Mouse (Mus musculus) megakaryocyte, adult 5-6 weeks (primary cell): ENCODE results near the gene Trip11. TPM values are rescaled to one million over a fixed set of nuclear protein-coding genes. Genes with fewer than 3 reads are reported as not detected.
A peak's percentile ranks its signal among the peaks of the same experiment; 100 is the strongest.
"Not testable (repeated sequence)": the region's sequence is repeated elsewhere in the genome, so short reads cannot be mapped to it uniquely, and the experiment has no call there.

Experiments
- ATAC-seq: 2 replicates; pipeline ENCODE4 v1.8.0; 2016; ENCODE audit warnings: mild to moderate bottlenecking, inconsistent platforms; ENCODE audit not compliant: poor library complexity, severe bottlenecking
- total RNA-seq, 2 experiments: library from RNA; stranded (forward) in 1 of 2; stranded (reverse) in 1 of 2; fragments of 153-499, 151-499 nt in 1 of 2; fragments of 221-1000, 200-1000 nt in 1 of 2; gene quantifications; 2 replicates each; pipeline versions ENCODE4 v1.2.3 to v1.2.4; 2015 to 2017

Trip11 gene
- total RNA-seq (2015) (27.7 and 29.6 TPM in 2 replicates), total RNA-seq (2017) (33.8 and 39.6 TPM in 2 replicates)

DNA sequence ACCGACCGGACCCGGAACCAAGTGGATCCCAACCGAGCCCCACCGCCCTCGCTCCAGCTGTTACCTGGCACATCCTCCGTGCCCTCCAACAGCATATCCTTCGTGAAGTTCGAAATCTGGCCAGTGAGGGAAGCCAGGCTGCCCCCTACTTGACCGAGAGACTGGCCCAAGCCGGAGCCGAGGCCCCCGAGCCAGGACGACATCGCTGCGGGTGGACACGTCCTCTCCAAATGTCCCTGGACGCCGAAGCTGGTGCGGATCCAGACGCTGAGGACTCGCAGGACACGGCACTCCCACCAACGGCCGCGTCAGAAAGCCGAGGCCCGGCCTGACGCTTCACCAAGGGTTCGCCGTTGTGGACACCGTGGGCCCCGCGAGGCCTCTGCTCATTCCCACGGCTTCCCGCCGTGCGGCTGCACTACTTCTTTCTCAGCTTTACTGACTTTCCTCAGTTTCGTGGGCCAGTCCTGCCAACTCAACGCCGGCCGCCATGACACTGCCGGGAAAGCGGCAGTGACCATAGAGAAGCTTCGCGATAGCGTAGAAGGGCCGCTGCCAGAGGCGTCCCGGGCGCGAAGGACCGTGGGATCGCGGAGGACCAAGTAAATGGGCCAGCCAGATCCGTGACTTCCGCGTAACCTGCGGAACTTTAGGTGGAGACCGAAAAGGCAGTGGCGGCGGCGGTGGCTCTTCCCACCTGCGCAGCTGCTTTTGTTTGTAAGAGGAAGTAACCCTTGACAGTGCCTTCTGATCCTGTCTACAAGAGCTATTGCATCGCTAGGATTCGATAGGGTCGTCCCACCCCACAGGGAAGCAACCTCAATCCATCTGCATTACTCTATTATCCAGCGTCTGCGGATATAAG lies at the start of gene Trip11:
Gene Trip11 (minus strand): TSS at position 642 of the 865 bp plus-strand sequence.
- peak; percentile 96 for ATAC-seq

DNA sequence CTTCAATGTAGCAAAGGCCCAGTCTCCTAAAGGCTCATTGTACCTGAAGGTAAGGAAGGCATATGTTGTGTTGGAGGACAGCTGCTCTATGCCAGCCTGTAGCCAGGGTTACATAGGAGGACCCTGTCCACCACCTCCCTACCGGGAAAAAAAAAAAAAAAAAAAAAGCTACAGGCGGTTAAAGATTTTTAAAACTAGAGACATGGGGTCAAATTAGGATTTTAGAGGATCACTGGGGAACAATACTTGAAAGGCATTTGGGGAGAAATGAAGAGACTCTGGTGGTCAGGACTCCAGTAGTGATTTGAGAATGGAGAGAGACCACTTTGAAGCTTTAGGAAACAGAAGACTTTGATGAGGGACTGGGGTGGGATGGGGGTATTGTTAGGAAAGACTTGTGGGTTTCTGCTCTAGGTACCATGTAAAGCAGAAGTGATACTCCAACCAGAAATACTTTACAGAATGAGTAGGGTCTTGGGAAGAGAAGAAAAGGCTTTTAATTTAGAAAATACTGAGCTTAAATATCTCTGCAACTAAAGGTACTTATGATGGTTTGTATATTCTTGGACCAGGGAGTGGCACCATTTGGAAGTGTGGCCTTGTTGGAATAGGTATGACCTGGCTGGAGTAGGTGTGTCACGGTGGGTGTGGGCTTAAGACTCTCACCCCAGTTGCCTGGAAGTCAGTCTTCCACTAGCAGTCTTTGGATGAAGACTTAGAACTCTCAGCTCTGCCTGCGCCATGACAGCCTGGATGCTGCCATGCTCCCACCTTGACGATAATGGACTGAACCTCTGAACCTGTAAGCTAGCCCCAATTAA lies 46.1 kb upstream of the Trip11 start:
- peak; percentile 29 for ATAC-seq

GRCm38 (mm10) chr12:101958556-101958955 lies 45.5 kb upstream of the Trip11 start:
- peak; percentile 59 for ATAC-seq

DNA sequence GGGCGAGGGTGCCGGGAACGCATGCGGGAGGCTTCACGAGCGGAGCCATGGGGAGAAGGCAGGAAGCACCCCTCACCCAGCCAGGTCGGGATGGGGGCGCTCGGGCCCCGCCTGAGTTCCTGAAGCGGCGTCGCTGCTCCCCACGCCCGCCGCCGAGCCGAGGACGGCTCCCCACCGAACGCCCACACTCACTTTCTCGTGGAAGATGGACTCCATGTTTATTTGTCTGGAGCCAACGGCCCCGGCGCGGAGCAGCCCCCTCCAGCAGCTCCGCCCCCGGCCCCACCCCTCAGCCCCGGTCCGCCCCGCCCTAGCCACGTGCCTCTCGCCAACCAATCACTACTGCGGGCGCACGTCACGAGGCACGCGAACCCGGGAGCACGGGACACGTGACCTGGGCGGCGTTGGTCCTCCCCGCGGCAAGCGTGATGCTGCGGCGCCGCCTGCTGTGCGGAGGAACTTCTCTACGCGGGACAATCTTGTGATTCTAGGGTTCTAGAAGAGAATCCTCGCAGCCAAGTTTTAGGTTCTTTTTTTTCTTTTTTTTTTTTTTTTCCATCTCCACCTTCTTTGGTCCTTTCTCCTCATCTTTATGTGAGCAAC lies 45.0 kb upstream of the Trip11 start, which contains the start of gene Atxn3:
Gene Atxn3 (minus strand): TSS at position 305 of the 603 bp plus-strand sequence.
- peak; percentile 95 for ATAC-seq

DNA sequence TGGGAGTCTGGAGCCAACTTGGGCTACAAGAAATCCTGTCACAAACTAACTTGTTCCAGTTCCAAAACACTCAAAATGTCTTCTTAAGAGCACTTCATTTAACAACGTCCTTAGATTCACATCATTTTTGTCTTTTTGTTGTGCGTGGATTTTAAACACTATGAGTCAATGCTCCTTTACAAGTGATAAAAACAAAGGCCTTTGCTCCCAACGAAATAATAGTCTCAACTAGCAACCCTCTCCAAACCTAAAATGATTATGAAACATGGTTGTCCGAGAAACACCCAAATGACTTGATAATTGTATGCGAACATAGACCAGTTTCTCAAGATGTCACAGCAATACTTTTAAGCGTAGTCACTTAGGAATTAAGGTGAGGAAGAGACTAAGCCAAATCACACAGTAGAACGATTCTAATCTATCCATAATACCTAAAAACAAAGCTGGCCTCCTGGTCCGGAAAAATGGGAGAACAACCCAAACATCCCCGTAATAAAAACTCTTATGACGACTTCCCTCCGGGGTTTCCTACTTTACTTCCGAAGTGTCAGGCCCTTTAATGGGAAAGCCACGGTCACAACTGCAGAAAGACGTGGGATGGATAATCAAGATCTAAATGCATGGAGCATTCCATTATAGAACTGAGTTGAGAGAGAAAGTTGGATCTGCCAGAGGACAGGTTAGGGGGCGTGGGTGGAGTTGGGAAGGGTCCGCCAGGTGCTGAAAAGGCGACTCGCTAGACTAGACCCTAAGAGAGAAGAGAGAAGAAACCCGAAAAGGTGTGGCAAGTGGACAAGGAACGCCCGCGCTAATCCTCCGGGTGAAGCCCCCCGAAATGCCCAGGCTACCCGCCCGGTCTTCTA lies 44.2 kb upstream of the Trip11 start:
- ATAC-seq, result no peak

DNA sequence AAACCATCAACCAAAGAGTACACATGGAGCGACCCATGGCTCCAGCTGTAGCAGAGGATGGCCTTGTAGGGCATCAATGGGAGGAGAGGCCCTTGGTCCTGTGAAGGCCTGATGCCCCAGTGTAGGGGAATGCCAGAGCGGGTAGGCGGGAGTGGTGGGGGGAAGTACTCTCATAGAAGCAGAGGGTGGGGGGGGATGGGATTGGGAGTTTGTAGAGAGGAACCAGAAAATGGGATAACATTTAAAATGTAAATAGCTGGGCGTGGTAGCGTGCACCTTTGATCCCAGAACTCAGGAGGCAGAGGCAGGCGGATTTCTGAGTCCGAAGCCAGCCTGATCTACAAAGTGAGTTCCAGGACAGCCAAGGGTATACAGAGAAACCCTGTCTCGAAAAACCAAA lies 42.8 kb upstream of the Trip11 start:
- ATAC-seq, result not testable (repeated sequence)

DNA sequence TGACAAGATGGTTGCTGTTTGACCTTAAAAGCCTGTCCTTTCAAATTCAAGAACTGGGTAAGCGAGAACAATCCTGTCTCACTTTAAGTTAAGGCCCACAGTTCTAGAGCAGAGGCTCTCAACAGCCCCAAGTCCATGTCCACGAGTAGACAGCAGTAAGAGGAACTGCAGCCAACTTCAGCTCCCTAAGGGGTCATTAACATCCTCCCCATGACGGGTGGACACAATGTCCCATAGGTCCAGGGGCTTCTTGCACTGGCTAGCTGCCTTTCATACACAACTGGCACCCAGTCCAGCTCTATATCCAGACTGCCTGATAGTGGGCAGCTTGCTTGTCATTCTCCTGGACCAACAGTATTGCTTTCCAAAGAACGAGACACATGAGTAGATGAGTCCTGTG lies 35.7 kb upstream of the Trip11 start:
- ATAC-seq, result no peak

DNA sequence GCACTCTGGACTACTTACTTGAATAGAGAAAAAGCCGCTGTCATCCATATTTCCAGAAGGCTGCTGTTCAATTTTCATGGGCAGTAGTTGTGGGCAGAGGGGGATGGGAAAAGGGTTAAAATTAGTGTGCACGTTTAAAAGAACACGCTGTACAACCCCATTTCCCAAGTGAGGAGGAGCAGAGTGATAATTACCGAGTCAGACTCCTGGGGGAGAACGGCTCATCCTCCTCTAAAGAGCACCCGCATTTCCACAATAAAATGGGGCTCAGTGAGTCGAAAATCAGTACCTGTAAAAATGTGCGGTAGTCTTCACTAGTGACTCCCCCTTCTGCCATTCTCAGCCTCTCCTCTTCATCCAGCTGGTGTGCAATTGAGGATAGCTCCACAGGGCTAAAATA lies 34.9 kb upstream of the Trip11 start:
- ATAC-seq, result no peak

DNA sequence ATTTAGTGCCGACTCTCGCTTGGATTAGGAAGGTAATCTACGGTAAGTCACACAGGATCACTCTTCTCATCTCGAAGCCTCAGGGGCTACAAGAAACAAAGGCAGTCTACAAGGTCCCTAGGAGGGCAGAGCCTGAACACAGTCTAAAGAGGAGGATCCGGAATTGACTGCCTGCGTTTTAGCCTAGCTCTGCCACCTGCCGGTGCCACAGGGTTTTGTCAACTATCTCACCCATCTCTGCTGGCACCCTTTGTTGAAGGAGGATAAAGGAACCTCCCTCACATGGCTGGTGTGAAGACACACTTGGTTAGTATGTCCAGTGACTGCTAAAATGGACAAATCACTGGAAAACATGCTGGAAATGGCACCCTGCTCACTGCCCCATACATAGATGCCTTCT lies 24.5 kb upstream of the Trip11 start:
- no peak for ATAC-seq

DNA sequence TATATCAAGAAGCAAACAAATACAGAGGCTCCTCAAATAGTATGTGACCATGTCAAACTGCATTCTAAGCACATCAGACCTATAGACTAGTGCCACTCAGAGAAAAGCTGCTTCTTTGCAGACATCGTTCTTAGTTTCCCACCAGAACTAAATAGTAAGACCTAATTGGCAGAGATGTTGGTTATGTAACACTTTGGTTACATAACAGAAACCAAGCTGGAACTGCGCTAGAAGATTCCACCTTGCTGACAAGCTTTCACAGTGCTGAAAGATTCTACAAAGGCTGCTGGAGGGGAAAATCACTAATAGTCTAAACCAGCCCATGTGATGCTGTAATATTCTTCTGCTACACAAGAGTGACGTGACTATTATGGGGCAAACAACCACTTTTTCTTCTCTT lies 22.2 kb upstream of the Trip11 start:
- no peak for ATAC-seq

DNA sequence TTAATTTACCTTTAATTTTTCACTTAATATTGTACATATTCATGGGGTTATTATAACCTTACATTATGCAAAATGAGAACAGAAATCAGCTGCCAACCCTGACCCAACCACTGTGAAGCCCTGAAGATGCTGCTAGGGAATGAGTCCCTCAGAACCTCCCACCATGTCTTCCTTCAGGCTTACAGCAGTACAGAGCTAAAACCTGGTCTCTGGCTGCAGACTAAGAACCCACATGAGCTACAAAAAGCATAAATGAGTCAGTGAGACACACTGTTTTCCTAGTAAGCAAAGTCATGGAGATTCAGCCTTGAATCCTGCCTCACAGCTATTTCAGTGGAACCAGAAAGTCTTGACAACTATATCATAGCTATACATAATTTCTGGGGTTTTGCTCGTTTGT lies 15.4 kb upstream of the Trip11 start:
- ATAC-seq, result no peak

- no peak for ATAC-seq
Measured at GRCm38 (mm10) chr12:101922313-101922712, 9.2 kb upstream of the Trip11 start.

GRCm38 (mm10) chr12:101919847-101920246 lies 6.8 kb upstream of the Trip11 start:
- no peak for ATAC-seq

- ATAC-seq, result no peak
Measured at GRCm38 (mm10) chr12:101917165-101917564, 4.1 kb upstream of the Trip11 start.

DNA sequence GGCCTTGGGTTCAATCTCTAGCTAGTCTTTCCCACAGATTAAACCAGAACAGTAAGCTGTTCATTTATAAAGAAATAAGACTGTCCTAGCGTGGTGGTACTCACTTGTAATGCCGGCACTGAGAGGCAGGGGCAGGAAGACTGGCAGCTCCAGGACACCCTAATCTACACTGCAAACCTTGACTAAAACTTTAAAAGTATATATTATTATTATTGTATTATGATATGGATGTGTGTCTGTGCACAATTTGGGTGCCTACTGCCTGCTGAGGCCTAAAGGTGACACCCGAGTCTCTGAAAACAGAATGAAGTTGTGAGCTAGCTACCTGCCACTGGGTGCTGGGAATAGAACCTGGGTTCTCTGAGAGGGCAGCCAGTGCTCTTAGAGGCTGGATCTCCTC lies 1.7 kb downstream of the Trip11 start:
- no peak for ATAC-seq

DNA sequence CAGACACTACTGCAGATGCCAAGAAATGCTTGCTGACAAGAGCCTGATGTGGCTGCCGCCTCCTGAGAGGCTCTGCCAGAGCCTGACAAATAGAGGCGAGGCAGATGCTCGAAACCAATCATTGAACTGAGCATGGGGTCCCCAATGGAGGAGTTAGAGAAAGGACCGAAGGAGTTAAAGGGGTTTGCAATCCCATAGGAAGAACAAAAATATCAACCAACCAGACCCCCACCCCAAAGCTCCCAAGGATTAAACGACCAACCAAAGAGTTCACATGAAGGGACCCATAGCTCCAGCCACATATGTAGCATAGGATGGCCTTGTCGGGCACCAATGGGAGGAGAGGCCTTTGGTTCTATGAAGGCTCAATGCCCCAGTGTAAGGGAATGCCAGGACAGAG lies 2.7 kb downstream of the Trip11 start:
- no peak for ATAC-seq

GRCm38 (mm10) chr12:101905817-101906216 lies 7.2 kb downstream of the Trip11 start:
- peak; percentile 93 for ATAC-seq

GRCm38 (mm10) chr12:101904906-101905305 lies 8.2 kb downstream of the Trip11 start:
- ATAC-seq, result peak; percentile 37

DNA sequence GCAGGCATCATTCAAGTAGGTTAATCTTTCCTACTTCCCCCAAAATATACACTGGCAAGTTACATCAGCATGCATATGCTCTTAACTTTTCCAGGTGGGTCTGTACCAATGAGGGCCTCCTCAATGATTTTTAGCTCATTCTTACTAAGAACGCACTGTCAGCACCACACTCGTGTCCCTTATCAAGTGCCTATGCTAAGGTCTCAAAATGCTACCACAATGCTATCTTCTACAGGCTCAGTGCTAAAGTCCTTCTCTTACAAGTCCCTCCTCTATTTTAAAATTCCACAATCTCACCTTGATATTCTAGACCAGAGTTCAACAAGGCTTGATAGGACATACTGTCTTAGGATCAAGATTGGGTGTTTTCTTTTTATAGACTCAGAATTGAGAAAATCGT lies 8.9 kb downstream of the Trip11 start:
- ATAC-seq, result no peak

GRCm38 (mm10) chr12:101899671-101900245 lies 13.3 kb downstream of the Trip11 start:
- ATAC-seq, result no peak
